Mouse (Mus musculus) neural tube, embryonic 13.5 days (tissue): Measurements from ENCODE around the gene Gas7. TPM values are rescaled to one million over a fixed set of nuclear protein-coding genes. Genes with fewer than 3 reads are reported as not detected.

Experiments
- ATAC-seq: fragments of 200-750 bp; cut with Nextera tagmentation; 2 replicates; pipeline ENCODE4 v1.8.0; 2017; ENCODE audit warnings: low read depth, mild to moderate bottlenecking, moderate TSS enrichment, moderate library complexity
- H3K27ac ChIP-seq: fragments of 300-500 bp; sonication (generic); replicated peaks from 2 replicates; pipeline ENCODE4 v1.5.1; 2015; ENCODE audit warnings: moderate library complexity, mild to moderate bottlenecking, inconsistent platforms
- H3K27me3 ChIP-seq: fragments of 300-500 bp; sonication (generic); 2 replicates; pipeline ENCODE4 v1.6.1; 2015; ENCODE audit warnings: mild to moderate bottlenecking, inconsistent platforms
- H3K36me3 ChIP-seq: fragments of 300-500 bp; sonication (generic); 2 replicates; pipeline ENCODE4 v1.6.1; 2015; ENCODE audit warnings: mild to moderate bottlenecking, inconsistent platforms
- H3K4me1 ChIP-seq: fragments of 300-500 bp; sonication (generic); replicated peaks from 2 replicates; pipeline ENCODE4 v1.6.1; 2015; ENCODE audit warnings: inconsistent platforms
- H3K4me2 ChIP-seq: fragments of 300-500 bp; sonication (generic); 2 replicates; pipeline ENCODE4 v1.6.1; 2015; ENCODE audit warnings: inconsistent platforms, mild to moderate bottlenecking, moderate library complexity
- H3K4me3 ChIP-seq: fragments of 300-500 bp; sonication (generic); 2 replicates; pipeline ENCODE4 v1.5.1; 2015; ENCODE audit warnings: mild to moderate bottlenecking, inconsistent platforms
- H3K9ac ChIP-seq: fragments of 300-500 bp; sonication (generic); 2 replicates; pipeline ENCODE4 v1.6.1; 2015; ENCODE audit warnings: moderate library complexity, mild to moderate bottlenecking, inconsistent platforms
- H3K9me3 ChIP-seq: fragments of 300-500 bp; sonication (generic); 2 replicates; pipeline ENCODE4 v1.6.1; 2016; ENCODE audit warnings: inconsistent platforms
- WGBS: fragments of 180-500 bp; shearing (Covaris S2); methylation state at CpG from one replicate; pipeline ENCODE4 v1.1.7; 2015; 5-methylcytosine and 5-hydroxymethylcytosine counted together
- polyA plus RNA-seq: library from polyadenylated mRNA; unstranded; fragments of >200 nt; fragmentation: Nextera tagmentation; extraction: Ambion mirVana; gene quantifications from 2 replicates; pipeline ENCODE4 v1.2.1, GENCODE M21; 2015

The Gas7 gene
- polyA plus RNA-seq, 1 experiment from 2014 or later: 12.8 TPM

DNA sequence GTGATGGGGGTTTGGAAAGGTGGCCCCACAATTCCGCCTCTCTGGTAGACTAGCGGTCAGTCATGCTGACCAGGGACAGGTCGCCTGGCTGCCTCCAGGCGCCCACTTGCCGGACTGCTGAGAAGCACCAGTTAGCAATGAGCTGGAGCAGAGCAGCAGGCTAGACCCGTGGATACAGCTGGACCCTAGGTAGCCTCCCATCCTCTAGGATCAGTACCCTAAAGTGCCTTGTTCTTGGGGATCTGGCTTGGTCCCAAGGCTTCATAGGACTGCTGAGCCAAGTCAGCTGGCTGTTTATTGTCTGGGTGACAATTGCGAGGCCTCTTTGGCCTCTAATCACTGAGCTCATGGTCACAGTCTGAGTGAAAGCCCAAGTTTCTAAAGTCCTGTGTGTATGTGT, 792 bp downstream of the Gas7 start:
- no peaks in the 10 kb centered on the region for H3K36me3 ChIP-seq
- peaks cover 19% of the 10 kb centered on the region for H3K4me1 ChIP-seq
- H3K9me3 ChIP-seq: no peaks in the 10 kb centered on the region
- peak overlapping the region; percentile 72 for H3K4me3 ChIP-seq
- WGBS: 8% methylated on average over 7 of the region's 7 CpGs
- peak overlapping the region; percentile 85 for H3K9ac ChIP-seq
- peaks cover 32% of the 10 kb centered on the region for H3K27me3 ChIP-seq
- no peak overlapping the region for H3K27ac ChIP-seq
- peak overlapping the region; percentile 95 for H3K4me2 ChIP-seq
- peak; percentile 24; the same call in 1 of the 2 replicates for ATAC-seq

DNA sequence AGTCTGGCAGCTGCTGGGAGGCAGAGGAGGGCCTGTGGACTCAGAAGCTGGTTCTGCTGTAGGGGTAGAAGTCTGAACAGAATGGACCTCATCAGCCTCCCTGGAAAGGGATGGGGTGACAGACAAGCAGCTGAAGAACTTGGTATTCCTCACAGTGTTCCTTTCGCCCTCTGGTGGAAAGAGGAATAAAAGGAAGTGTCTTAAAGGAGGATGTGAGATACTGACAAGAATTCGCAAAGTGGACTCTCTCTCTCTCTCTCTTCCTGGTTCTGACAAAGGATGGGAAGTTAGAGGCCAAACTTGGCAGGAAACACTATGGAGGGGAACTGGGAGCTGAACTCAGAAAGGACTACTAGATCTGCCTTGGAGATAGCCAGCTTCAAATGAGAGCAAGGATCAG, 2.9 kb downstream of the Gas7 start:
- H3K4me3 ChIP-seq: no peak overlapping the region
- ATAC-seq: no peak
- H3K4me2 ChIP-seq: no peak overlapping the region
- no peaks in the 10 kb centered on the region for H3K36me3 ChIP-seq
- no peak overlapping the region for H3K27ac ChIP-seq
- no peaks in the 10 kb centered on the region for H3K9me3 ChIP-seq
- peaks cover 32% of the 10 kb centered on the region for H3K27me3 ChIP-seq
- WGBS: 38% methylated on average over 2 of the region's 2 CpGs
- H3K9ac ChIP-seq: no peak overlapping the region
- peaks cover 19% of the 10 kb centered on the region for H3K4me1 ChIP-seq

DNA sequence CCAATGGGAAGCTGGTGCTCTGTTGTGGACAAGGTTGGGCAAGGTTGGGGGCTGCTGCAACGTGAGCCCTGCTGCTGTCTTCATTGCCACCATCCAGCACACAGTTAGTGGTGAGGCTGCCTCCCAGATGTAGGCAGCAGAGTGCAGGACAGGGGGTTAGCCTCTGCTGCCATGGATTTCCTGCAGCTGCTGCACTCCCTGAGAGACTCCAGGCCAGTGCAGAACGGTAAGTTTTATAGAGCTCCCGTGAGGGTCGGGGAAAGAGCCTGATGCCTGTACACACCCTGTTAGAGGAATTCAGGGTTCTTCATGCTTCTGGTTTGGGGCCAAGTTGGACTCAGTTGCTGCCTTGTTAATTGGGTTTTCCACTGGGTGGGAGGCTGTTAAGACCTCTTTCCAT, 11.9 kb downstream of the Gas7 start:
- Histone ChIP-seq H3K9me3 (no peaks in the 10 kb centered on the region), H3K27me3 (no peaks in the 10 kb centered on the region), H3K4me1 (no peaks in the 10 kb centered on the region; the same call in 1 of the 2 replicates), H3K9ac (no peak overlapping the region), H3K27ac (no peak overlapping the region), H3K4me2 (no peak overlapping the region), H3K4me3 (no peak overlapping the region), H3K36me3 (no peaks in the 10 kb centered on the region)
- 53% methylated on average over 4 of the region's 4 CpGs for WGBS
- ATAC-seq: no peak

- H3K36me3 ChIP-seq: no peaks in the 10 kb centered on the region
- WGBS: 83% methylated on average over 7 of the region's 7 CpGs
- H3K9ac ChIP-seq: no peak overlapping the region
- no peaks in the 10 kb centered on the region for H3K9me3 ChIP-seq
- no peak overlapping the region for H3K27ac ChIP-seq
- no peaks in the 10 kb centered on the region for H3K27me3 ChIP-seq
- H3K4me1 ChIP-seq: no peaks in the 10 kb centered on the region; the same call in 1 of the 2 replicates
- ATAC-seq: no peak
- no peak overlapping the region for H3K4me2 ChIP-seq
- no peak overlapping the region for H3K4me3 ChIP-seq
Measured at GRCm38 (mm10) chr11:67468846-67469245, 13.6 kb downstream of the Gas7 start.

- 59% methylated on average over 5 of the region's 5 CpGs for WGBS
- Histone ChIP-seq H3K9ac (no peak overlapping the region), H3K4me1 (no peaks in the 10 kb centered on the region)
Measured at GRCm38 (mm10) chr11:67474590-67474989, 19.4 kb downstream of the Gas7 start.

GRCm38 (mm10) chr11:67479534-67479933, 24.3 kb downstream of the Gas7 start:
- Histone ChIP-seq H3K4me2 (no peak overlapping the region), H3K4me1 (no peaks in the 10 kb centered on the region), H3K9ac (no peak overlapping the region), H3K4me3 (no peak overlapping the region), H3K36me3 (no peaks in the 10 kb centered on the region), H3K27ac (no peak overlapping the region), H3K27me3 (no peaks in the 10 kb centered on the region), H3K9me3 (no peaks in the 10 kb centered on the region)
- no peak for ATAC-seq
- WGBS: 75% methylated on average over 4 of the region's 4 CpGs

More at GRCm38 (mm10) chr11:67474590-67474989, 19.4 kb downstream of the Gas7 start:
- no peaks in the 10 kb centered on the region for H3K27me3 ChIP-seq
- no peaks in the 10 kb centered on the region for H3K36me3 ChIP-seq
- H3K9me3 ChIP-seq: no peaks in the 10 kb centered on the region
- H3K27ac ChIP-seq: no peak overlapping the region
- ATAC-seq: no peak
- H3K4me2 ChIP-seq: no peak overlapping the region
- no peak overlapping the region for H3K4me3 ChIP-seq

- no peaks in the 10 kb centered on the region for H3K9me3 ChIP-seq
- WGBS: 90% methylated on average over 5 of the region's 5 CpGs
Measured at GRCm38 (mm10) chr11:67480204-67480956, 25.1 kb downstream of the Gas7 start.

GRCm38 (mm10) chr11:67481691-67482090, 26.5 kb downstream of the Gas7 start:
- no peaks in the 10 kb centered on the region for H3K4me1 ChIP-seq
- no peak overlapping the region for H3K4me3 ChIP-seq
- H3K27me3 ChIP-seq: no peaks in the 10 kb centered on the region
- no peak overlapping the region for H3K27ac ChIP-seq
- H3K9ac ChIP-seq: no peak overlapping the region
- no peaks in the 10 kb centered on the region for H3K9me3 ChIP-seq
- no peak for ATAC-seq
- no peaks in the 10 kb centered on the region for H3K36me3 ChIP-seq
- H3K4me2 ChIP-seq: no peak overlapping the region
- 80% methylated on average over 5 of the region's 5 CpGs for WGBS

More at GRCm38 (mm10) chr11:67480204-67480956, 25.1 kb downstream of the Gas7 start:
- H3K27ac ChIP-seq: no peak overlapping the region
- H3K9ac ChIP-seq: no peak overlapping the region
- H3K4me3 ChIP-seq: no peak overlapping the region
- H3K36me3 ChIP-seq: no peaks in the 10 kb centered on the region
- no peaks in the 10 kb centered on the region for H3K4me1 ChIP-seq
- no peak for ATAC-seq
- H3K4me2 ChIP-seq: no peak overlapping the region
- H3K27me3 ChIP-seq: no peaks in the 10 kb centered on the region

- Histone ChIP-seq H3K4me2 (no peak overlapping the region), H3K27ac (no peak overlapping the region), H3K27me3 (no peaks in the 10 kb centered on the region), H3K4me1 (no peaks in the 10 kb centered on the region), H3K9me3 (no peaks in the 10 kb centered on the region), H3K4me3 (no peak overlapping the region), H3K36me3 (no peaks in the 10 kb centered on the region), H3K9ac (no peak overlapping the region)
- 75% methylated on average over 9 of the region's 9 CpGs for WGBS
- ATAC-seq: no peak
Measured at GRCm38 (mm10) chr11:67482217-67482760, 27.1 kb downstream of the Gas7 start.

DNA sequence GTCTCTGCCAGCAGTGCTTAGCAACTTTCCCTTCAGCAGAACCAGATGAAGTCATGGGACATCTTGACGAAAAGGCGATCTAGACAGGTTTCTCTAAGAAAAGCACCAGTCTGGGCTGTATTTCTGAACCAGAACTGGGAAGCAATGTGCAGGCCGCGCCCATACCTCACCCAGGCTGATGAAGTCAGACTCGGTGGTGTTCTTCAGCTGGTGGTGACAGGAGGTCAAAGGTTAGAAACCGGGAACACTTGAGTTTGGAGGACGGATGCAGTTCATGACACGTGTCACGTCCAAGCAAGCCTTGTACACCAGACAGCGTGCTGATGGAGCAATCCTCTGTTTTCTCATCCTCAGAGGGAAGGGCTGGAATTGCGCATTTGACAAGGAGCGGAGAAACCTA, 32.9 kb downstream of the Gas7 start:
- Histone ChIP-seq H3K4me3 (no peak overlapping the region), H3K36me3 (no peaks in the 10 kb centered on the region), H3K4me1 (no peaks in the 10 kb centered on the region), H3K27ac (no peak overlapping the region), H3K9me3 (no peaks in the 10 kb centered on the region), H3K27me3 (no peaks in the 10 kb centered on the region), H3K4me2 (no peak overlapping the region), H3K9ac (no peak overlapping the region)
- WGBS: 89% methylated on average over 12 of the region's 12 CpGs
- no peak for ATAC-seq

DNA sequence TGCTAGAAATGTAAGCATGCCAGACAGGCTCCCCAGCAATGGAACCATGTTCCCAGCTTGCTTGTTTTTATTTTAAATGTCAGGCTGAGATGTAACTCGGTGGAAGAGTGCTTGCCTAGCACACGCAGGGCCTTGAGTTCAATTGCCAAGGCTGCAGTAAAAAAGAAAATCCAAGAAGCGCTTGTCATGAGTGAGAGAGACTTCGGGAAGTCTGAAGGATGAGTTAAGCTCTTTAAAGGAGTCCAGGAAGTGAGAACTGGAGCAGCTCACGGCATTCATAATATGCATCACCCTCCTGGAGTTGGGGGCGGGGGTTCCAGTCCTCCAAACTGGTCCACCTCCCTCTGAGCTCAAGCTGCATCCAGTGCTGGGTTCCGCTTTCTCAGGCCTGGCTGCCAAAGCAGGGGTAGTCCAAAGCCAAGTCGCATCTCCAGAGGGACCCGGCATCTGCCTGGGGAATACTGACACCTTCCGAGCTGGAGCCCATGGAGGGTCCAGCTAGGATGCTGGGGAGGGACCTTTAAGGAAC, 34.5 kb downstream of the Gas7 start:
- H3K9ac ChIP-seq: no peak overlapping the region
- H3K4me1 ChIP-seq: no peaks in the 10 kb centered on the region
- no peak overlapping the region for H3K4me3 ChIP-seq
- H3K4me2 ChIP-seq: no peak overlapping the region
- H3K9me3 ChIP-seq: no peaks in the 10 kb centered on the region
- no peak for ATAC-seq
- no peak overlapping the region for H3K27ac ChIP-seq
- H3K27me3 ChIP-seq: no peaks in the 10 kb centered on the region
- no peaks in the 10 kb centered on the region for H3K36me3 ChIP-seq
- WGBS: 76% methylated on average over 10 of the region's 10 CpGs

DNA sequence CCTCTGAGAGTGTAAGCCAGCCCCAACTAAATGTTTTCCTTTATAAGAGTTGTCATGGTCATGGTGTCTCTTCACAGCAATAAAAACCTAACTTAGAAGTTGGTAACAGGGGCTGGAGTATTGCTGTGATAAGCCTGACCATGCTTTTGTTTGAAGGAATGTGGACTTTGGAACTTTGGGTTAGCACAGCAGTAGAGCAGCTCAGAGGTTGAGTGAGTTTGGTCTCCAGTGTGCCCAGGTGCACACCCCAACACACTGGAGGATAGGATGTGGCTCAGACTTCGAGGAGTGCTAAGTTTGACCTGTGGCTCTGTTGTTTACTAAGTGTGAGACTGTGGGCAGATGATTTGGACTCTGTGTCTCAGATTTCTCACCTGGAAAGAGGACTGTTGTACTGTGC, 41.6 kb downstream of the Gas7 start:
- Histone ChIP-seq H3K9me3 (no peaks in the 10 kb centered on the region), H3K27me3 (no peaks in the 10 kb centered on the region), H3K4me1 (no peaks in the 10 kb centered on the region), H3K27ac (no peak overlapping the region), H3K4me3 (no peak overlapping the region), H3K9ac (no peak overlapping the region), H3K4me2 (no peak overlapping the region), H3K36me3 (no peaks in the 10 kb centered on the region)
- WGBS: 71% methylated on average over 1 of the region's 1 CpGs
- no peak for ATAC-seq
